In genomic region chr9:27433301-27433700, GRCm38 (mm10) we compare ENCODE assay signal across 23 mouse cellular contexts. TPM values are rescaled to one million over a fixed set of nuclear protein-coding genes. Genes with fewer than 3 reads are reported as not detected.
"Had no signal": no experiment of that assay in that cellular context is flagged by ENCODE, and none has a peak within 500 bp of the region (broad histone marks: within the 10 kb centered on the region; RNA-seq: fewer than 3 reads in every experiment).

No protein-coding gene starts in this region.

- ATAC-seq: midbrain, embryonic 13.5 days; midbrain, embryonic 16.5 days had no signal

- H3K36me3 ChIP-seq: midbrain, embryonic 10.5 days; midbrain, embryonic 13.5 days; neural tube, embryonic 13.5 days; neural tube, embryonic 15.5 days had no signal

- H3K4me2 ChIP-seq: lung, embryonic 14.5 days; midbrain, embryonic 13.5 days; neural tube, embryonic 13.5 days; neural tube, embryonic 15.5 days had no signal

- H3K9ac ChIP-seq: lung, embryonic 14.5 days; midbrain, embryonic 13.5 days; neural tube, embryonic 13.5 days; neural tube, embryonic 15.5 days had no signal

- H3K9me3 ChIP-seq: midbrain, embryonic 10.5 days; midbrain, embryonic 13.5 days; neural tube, embryonic 13.5 days; neural tube, embryonic 15.5 days had no signal

- H3K27ac ChIP-seq: midbrain, embryonic 10.5 days; midbrain, embryonic 13.5 days; neural tube, embryonic 13.5 days; neural tube, embryonic 15.5 days had no signal

- H3K4me3 ChIP-seq: midbrain, embryonic 10.5 days; midbrain, embryonic 13.5 days; myocyte; neural tube, embryonic 13.5 days; neural tube, embryonic 15.5 days had no signal

- DNase-seq: lung, adult 18-20 months; lung, embryonic 14.5 days; lung, postnatal 10 days; lung, postnatal 4 days; retina, postnatal 1 day; right cerebral cortex, adult 18-20 months; right cerebral cortex, postnatal 25 days; right cerebral cortex, postnatal 4 days; spleen, adult 18-20 months; thymus, adult 18-20 months; thymus, postnatal 14 days; thymus, postnatal 36 days had no signal

- H3K27me3 ChIP-seq: midbrain, embryonic 13.5 days had no signal

- H3K4me1 ChIP-seq: neural tube, embryonic 13.5 days had no signal

RNA-seq across cellular contexts. Expression of gene Spata19, which starts 36.7 kb away (rescaled TPM):
- polyA plus RNA-seq: lung, embryonic 14.5 days; lung, embryonic 16.5 days; midbrain, embryonic 10.5 days; midbrain, embryonic 13.5 days; midbrain, embryonic 16.5 days; myocyte; neural tube, embryonic 11.5 days; neural tube, embryonic 13.5 days; neural tube, embryonic 15.5 days; small intestine, adult 2 months; stomach, embryonic 14.5 days; stomach, embryonic 16.5 days had no signal
